Mouse (Mus musculus): ENCODE results near the gene Acap1. TPM values are rescaled to one million over a fixed set of nuclear protein-coding genes. Genes with fewer than 3 reads are reported as not detected.

The Acap1 gene
- polyA plus RNA-seq, 2 experiments, result 2.8 to 3.3 TPM

DNA sequence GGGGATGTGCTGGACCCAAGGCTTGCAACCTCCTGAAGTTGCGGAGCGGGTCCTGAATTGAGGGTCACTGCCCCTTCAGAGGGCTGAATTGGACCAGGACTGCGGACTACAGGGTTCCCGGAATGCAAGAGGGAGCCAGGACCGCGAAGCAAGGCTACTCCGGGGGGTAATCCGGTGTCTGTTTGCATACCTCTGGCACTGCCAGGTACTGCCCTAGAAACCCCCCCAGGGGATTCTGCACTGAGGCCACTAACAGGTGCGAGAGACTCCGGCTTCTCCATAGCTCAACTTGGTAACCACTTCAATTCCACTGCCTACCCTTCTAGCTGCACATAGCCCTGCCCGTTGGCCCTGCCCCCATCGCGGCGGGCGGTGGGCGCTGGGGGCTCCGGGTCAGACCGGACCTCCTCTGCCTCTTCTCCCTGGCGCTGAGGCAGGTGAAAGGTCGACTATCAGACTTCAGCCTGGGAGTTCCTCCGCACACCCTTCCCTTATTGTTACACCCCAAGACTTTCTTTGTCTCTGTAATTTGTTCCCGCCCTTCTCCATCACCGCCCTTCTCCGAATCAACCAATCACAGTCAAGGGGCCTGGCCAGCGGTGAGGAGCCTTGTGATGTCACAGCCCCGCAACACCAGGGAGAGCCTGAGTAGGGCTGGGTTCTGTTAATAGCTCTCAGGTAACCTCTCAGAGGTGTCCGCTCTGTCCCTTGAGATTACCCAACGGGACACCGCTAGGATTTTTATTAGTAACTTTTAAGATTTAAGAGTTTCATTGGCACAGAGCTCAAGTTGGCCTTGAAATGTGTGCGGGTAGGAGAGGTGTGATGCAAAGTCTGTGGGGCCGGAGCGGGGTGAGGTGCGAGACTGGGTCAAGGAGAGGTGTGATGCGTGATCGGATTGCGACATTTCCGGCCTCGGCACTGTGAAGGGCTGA, 5.4 kb upstream of the Acap1 start, which contains the start of the genes 2810408A11Rik and Neurl4:
Gene 2810408A11Rik, minus strand, starts transcription at position 517 of the 935 bp plus-strand sequence.
Gene Neurl4, plus strand, starts transcription at position 602 of the 935 bp plus-strand sequence.
- peaks cover 8 to 15% of the 10 kb centered on the region in 2 experiments for H3K4me1 ChIP-seq (replicated peaks; ENCODE audit: control insufficient read depth in 2 of 2, insufficient read depth in 2 of 2, low read length in 1 of 2)
- peak within 1 kb of the TSS; percentile 82 for H3K27ac ChIP-seq
- H3K36me3 ChIP-seq (replicated peaks; ENCODE audit: control insufficient read depth, insufficient read depth, low read depth), result peaks cover 16% of the 10 kb centered on the region
- peak within 1 kb of the TSS; percentile 80 for H3K4me2 ChIP-seq (ENCODE audit: low read depth)
- H3K9me3 ChIP-seq (ENCODE audit: control insufficient read depth, low read length), result no peaks in the 10 kb centered on the region
- ATAC-seq (ENCODE audit: insufficient read depth) (peak; percentile 90), DNase-seq (ENCODE audit: low read depth in 3 of 3, low spot score in 3 of 3) (peak; percentile 93 to 95 (median 94))
- no peaks in the 10 kb centered on the region; the same call in 1 of the 2 replicates for H3K27me3 ChIP-seq (ENCODE audit: control insufficient read depth, insufficient read depth, low read length)
- TF ChIP-seq CTCF (IDR thresholded peaks at IDR 0.05; ENCODE audit: low read depth), result no peak
- TF ChIP-seq EP300 (IDR thresholded peaks at IDR 0.05; ENCODE audit: low read depth), result peak; percentile 15; the same call in 1 of the 2 replicates
- peak within 1 kb of the TSS; percentile 91 for H3K9ac ChIP-seq (replicated peaks)
- under 1% methylated on average over 38 of the region's 38 CpGs for WGBS (ENCODE audit: insufficient replicate concordance)
- peak within 1 kb of the TSS; percentile 84 to 98 for H3K4me3 ChIP-seq (ENCODE audit: insufficient read depth in 1 of 2, low read depth in 2 of 2, low read length in 2 of 2)

DNA sequence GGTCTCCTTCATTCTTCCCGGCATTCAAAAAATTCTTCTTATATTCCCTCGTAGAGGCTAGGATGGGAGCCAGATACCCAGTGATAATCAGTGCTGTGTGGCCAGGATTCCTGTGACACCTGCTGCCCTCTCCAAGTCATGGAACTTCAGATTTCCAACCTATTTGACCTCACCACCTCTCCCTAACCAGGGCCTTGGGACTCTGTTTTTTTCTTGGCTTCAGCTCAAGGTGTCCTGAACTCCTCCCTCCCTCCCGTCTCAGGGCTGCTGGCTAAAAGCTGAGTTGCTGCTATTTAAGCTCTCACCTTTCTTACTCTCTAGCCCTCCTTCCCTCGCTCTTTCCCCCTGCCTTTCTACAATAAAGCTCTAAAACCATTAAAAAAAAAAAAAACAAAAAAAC, 4.5 kb upstream of the Acap1 start:
- H3K27ac ChIP-seq, result no peak overlapping the region
- H3K4me3 ChIP-seq (ENCODE audit: insufficient read depth in 1 of 2, low read depth in 2 of 2, low read length in 2 of 2), result no peak overlapping the region
- no peak overlapping the region; the same call in 1 of the 2 replicates for H3K9ac ChIP-seq (replicated peaks)
- H3K27me3 ChIP-seq (ENCODE audit: control insufficient read depth, insufficient read depth, low read length), result no peaks in the 10 kb centered on the region; the same call in 1 of the 2 replicates
- H3K36me3 ChIP-seq (replicated peaks; ENCODE audit: control insufficient read depth, insufficient read depth, low read depth), result peaks cover 8% of the 10 kb centered on the region
- DNase-seq (ENCODE audit: low read depth in 3 of 3, low spot score in 3 of 3) (no peak), ATAC-seq (ENCODE audit: insufficient read depth) (no peak)
- 48% methylated on average over 4 of the region's 4 CpGs for WGBS (ENCODE audit: insufficient replicate concordance)
- TF ChIP-seq EP300 (IDR thresholded peaks at IDR 0.05; ENCODE audit: low read depth) (no peak), CTCF (IDR thresholded peaks at IDR 0.05; ENCODE audit: low read depth) (no peak)
- no peaks in the 10 kb centered on the region for H3K9me3 ChIP-seq (ENCODE audit: control insufficient read depth, low read length)
- H3K4me2 ChIP-seq (ENCODE audit: low read depth), result peak overlapping the region; percentile 80
- H3K4me1 ChIP-seq (replicated peaks; ENCODE audit: control insufficient read depth in 2 of 2, insufficient read depth in 2 of 2, low read length in 1 of 2), result peaks cover 14 to 22% of the 10 kb centered on the region in 2 experiments

DNA sequence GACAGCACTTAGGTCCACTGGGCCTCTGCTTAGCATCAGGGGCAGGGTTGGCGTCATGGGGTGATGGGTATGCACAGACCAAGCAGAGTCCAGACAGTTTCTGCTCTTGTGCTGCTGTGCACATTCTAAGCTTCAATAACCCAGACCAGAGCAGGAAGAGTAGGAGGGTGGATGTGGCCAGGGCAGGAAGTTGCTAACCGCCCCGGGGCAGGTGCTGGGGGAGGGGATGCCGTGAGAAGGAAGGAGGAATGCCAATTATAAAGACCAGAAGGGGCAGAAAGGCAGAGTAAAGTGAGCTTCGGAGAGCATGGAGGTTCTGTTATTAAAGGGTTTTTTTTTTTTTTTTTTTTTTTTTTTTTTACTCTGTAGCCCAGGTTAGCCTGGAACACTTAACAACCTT, 668 bp downstream of the Acap1 start:
- 13% methylated on average over 5 of the region's 5 CpGs for WGBS (ENCODE audit: insufficient replicate concordance)
- TF ChIP-seq CTCF (IDR thresholded peaks at IDR 0.05; ENCODE audit: low read depth), result no peak
- TF ChIP-seq EP300 (IDR thresholded peaks at IDR 0.05; ENCODE audit: low read depth), result no peak
- Histone ChIP-seq H3K4me2 (ENCODE audit: low read depth) (no peak overlapping the region), H3K27ac (no peak overlapping the region), H3K4me3 (ENCODE audit: insufficient read depth in 1 of 2, low read depth in 2 of 2, low read length in 2 of 2) (no peak overlapping the region), H3K36me3 (replicated peaks; ENCODE audit: control insufficient read depth, insufficient read depth, low read depth) (no peaks in the 10 kb centered on the region), H3K9ac (replicated peaks) (no peak overlapping the region), H3K9me3 (ENCODE audit: control insufficient read depth, low read length) (no peaks in the 10 kb centered on the region), H3K27me3 (ENCODE audit: control insufficient read depth, insufficient read depth, low read length) (no peaks in the 10 kb centered on the region; the same call in 1 of the 2 replicates), H3K4me1 (replicated peaks; ENCODE audit: control insufficient read depth in 2 of 2, insufficient read depth in 2 of 2, low read length in 1 of 2) (peaks cover 7 to 15% of the 10 kb centered on the region in 2 experiments)
- DNase-seq (ENCODE audit: low read depth in 3 of 3, low spot score in 3 of 3) (no peak), ATAC-seq (ENCODE audit: insufficient read depth) (no peak)

DNA sequence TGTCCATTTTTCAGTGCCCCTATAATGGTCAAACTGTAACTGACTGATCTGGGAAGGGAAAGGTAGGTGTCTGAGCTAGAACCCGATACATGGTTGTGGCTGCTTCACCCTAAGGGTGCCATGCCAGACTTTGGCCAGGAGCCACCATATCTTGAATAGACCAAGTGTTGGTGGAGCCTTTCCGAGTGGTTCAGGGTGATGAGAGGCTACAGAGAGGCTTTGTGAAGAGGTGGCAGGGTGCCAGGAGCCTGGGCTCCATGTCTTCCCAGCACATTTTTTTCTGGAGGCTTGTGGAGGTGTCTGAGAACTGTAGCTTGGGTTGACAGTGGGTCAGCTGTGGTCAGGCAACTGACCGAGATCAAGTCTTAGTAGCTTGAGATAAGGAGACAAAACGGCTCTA, 3.9 kb downstream of the Acap1 start:
- Histone ChIP-seq H3K4me1 (replicated peaks; ENCODE audit: control insufficient read depth in 2 of 2, insufficient read depth in 2 of 2, low read length in 1 of 2) (peaks cover 17 to 32% of the 10 kb centered on the region in 2 experiments), H3K36me3 (replicated peaks; ENCODE audit: control insufficient read depth, insufficient read depth, low read depth) (no peaks in the 10 kb centered on the region), H3K4me3 (ENCODE audit: insufficient read depth in 1 of 2, low read depth in 2 of 2, low read length in 2 of 2) (no peak overlapping the region), H3K27me3 (ENCODE audit: control insufficient read depth, insufficient read depth, low read length) (no peaks in the 10 kb centered on the region), H3K9me3 (ENCODE audit: control insufficient read depth, low read length) (no peaks in the 10 kb centered on the region), H3K9ac (replicated peaks) (no peak overlapping the region), H3K27ac (no peak overlapping the region), H3K4me2 (ENCODE audit: low read depth) (no peak overlapping the region)
- 34% methylated on average over 4 of the region's 4 CpGs for WGBS (ENCODE audit: insufficient replicate concordance)
- TF ChIP-seq EP300 (IDR thresholded peaks at IDR 0.05; ENCODE audit: low read depth) (no peak), CTCF (IDR thresholded peaks at IDR 0.05; ENCODE audit: low read depth) (no peak)
- DNase-seq (ENCODE audit: low read depth in 3 of 3, low spot score in 3 of 3) (no peak), ATAC-seq (ENCODE audit: insufficient read depth) (no peak)

Measured in liver, embryonic 14.5 days (tissue).